10 mouse cellular contexts compared by ENCODE assay signal in the genomic region with DNA sequence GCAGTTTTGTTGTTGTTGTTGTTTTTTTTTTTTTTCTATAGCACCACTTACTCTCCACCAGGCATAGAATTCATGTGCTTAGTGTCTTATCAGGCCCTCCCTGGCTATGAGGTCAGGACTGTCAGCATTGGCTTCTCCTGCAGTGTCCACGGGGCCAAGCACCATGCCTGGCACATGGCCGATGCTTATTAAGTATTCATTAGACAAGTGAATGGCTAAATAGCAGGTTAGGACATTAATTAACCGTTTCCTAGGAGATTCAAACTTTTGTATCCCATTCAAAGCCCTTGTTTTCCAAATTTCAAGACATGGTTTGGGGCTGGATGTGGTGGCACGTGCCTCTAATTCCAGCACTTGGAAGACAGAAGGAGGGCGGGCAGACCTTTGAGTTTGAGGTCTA. TPM values are rescaled to one million over a fixed set of nuclear protein-coding genes. Genes with fewer than 3 reads are reported as not detected.
DNase-seq lines count a peak whose midpoint lies in the region; ATAC-seq and TF ChIP-seq lines count a peak whose summit lies in the region.
"Had no signal": no experiment of that assay in that cellular context is flagged by ENCODE, and none has a peak within 500 bp of the region (broad histone marks: within the 10 kb centered on the region; RNA-seq: fewer than 3 reads in every experiment).

No protein-coding gene starts in this region.

- no peak for TF ChIP-seq POLR2A in brain, embryonic 14.5 days (IDR thresholded peaks at IDR 0.05; ENCODE audit: borderline replicate concordance, extremely low read depth, insufficient read depth, insufficient read length, poor library complexity, severe bottlenecking)

- peak overlapping the region; percentile 92 for H3K27ac ChIP-seq in heart, embryonic 10.5 days
- H3K27ac ChIP-seq in heart, embryonic 14.5 days (replicated peaks in 1 of 2; ENCODE audit: control insufficient read depth in 1 of 2, insufficient read depth in 1 of 2, low read depth in 2 of 2, low read length in 2 of 2), result peak overlapping the region; percentile 83 to 85
- no peak overlapping the region for H3K27ac ChIP-seq in liver, embryonic 15.5 days (replicated peaks)

- H3K4me1 ChIP-seq in heart, embryonic 10.5 days, result peaks cover 94% of the 10 kb centered on the region
- H3K4me1 ChIP-seq in heart, embryonic 14.5 days (ENCODE audit: control insufficient read depth in 2 of 2, insufficient read depth in 2 of 2, low read length in 2 of 2), result peaks cover 36 to 39% of the 10 kb centered on the region in 2 experiments
- peaks cover 22% of the 10 kb centered on the region for H3K4me1 ChIP-seq in liver, embryonic 15.5 days (replicated peaks)

- no peaks in the 10 kb centered on the region for H3K36me3 ChIP-seq in heart, embryonic 10.5 days
- H3K36me3 ChIP-seq in heart, embryonic 14.5 days (ENCODE audit: control insufficient read depth, insufficient read depth, low read length), result no peaks in the 10 kb centered on the region
- no peaks in the 10 kb centered on the region for H3K36me3 ChIP-seq in liver, embryonic 15.5 days (replicated peaks)

- H3K4me2 ChIP-seq in heart, embryonic 14.5 days (ENCODE audit: low read length), result no peak overlapping the region
- H3K4me2 ChIP-seq in liver, embryonic 15.5 days, result peak overlapping the region; percentile 61; the same call in 1 of the 2 replicates

- ATAC-seq in heart, embryonic 14.5 days (ENCODE audit: insufficient number of reproducible peaks, insufficient read depth, low FRiP score, low read depth), result no peak
- ATAC-seq in liver, embryonic 15.5 days (ENCODE audit: insufficient read depth), result no peak

- no peak for TF ChIP-seq CTCF in brain, embryonic 14.5 days (IDR thresholded peaks at IDR 0.05; ENCODE audit: borderline replicate concordance, extremely low read depth, insufficient read depth, insufficient read length)

- intact Hi-C loops in left cerebral cortex, postnatal 36 days (cut with DNase I), result no loop called here

- no peaks in the 10 kb centered on the region for H3K27me3 ChIP-seq in heart, embryonic 10.5 days (ENCODE audit: insufficient read depth, poor library complexity, severe bottlenecking)
- no peaks in the 10 kb centered on the region for H3K27me3 ChIP-seq in heart, embryonic 14.5 days (ENCODE audit: control insufficient read depth, insufficient read depth, low read length)
- H3K27me3 ChIP-seq in liver, embryonic 15.5 days, result no peaks in the 10 kb centered on the region; the same call in 1 of the 2 replicates

- no peaks in the 10 kb centered on the region for H3K9me3 ChIP-seq in heart, embryonic 10.5 days
- H3K9me3 ChIP-seq in heart, embryonic 14.5 days (ENCODE audit: control insufficient read depth, low read length), result no peaks in the 10 kb centered on the region
- no peaks in the 10 kb centered on the region for H3K9me3 ChIP-seq in liver, embryonic 15.5 days (replicated peaks)

- DNase-seq in heart, embryonic 10.5 days (ENCODE audit: low spot score), result no peak
- DNase-seq in heart, postnatal 4 days, result no peak
- DNase-seq in brain, embryonic 14.5 days (ENCODE audit: low read depth), result peak; percentile 71
- DNase-seq in left cerebral cortex, postnatal 36 days (ENCODE audit: low spot score in 2 of 2), result no peak
- no peak for DNase-seq in right cerebral cortex, postnatal 25 days
- DNase-seq in thymus, postnatal 10 days (ENCODE audit: low spot score in 2 of 2), result no peak

- WGBS in heart, embryonic 10.5 days, result 60% methylated on average over 5 of the region's 5 CpGs
- WGBS in heart, embryonic 14.5 days, result 58% methylated on average over 5 of the region's 5 CpGs
- WGBS in liver, embryonic 15.5 days (ENCODE audit: insufficient replicate concordance), result 51% methylated on average over 5 of the region's 5 CpGs

- 0 out of 2 replicates have a peak overlapping the region, but pooled peaks have one; percentile 69 for H3K9ac ChIP-seq in heart, embryonic 14.5 days (ENCODE audit: low read length)
- H3K9ac ChIP-seq in liver, embryonic 15.5 days, result no peak overlapping the region

- H3K4me3 ChIP-seq in heart, embryonic 10.5 days, result peak overlapping the region; percentile 42; the same call in 1 of the 2 replicates
- no peak overlapping the region for H3K4me3 ChIP-seq in heart, embryonic 14.5 days (ENCODE audit: control insufficient read depth in 1 of 2, insufficient read depth in 1 of 2, low read depth in 1 of 2, low read length in 2 of 2)
- H3K4me3 ChIP-seq in liver, embryonic 15.5 days (replicated peaks), result no peak overlapping the region

RNA-seq across cellular contexts. Expression of gene Sema4c, which starts 23.1 kb away (rescaled TPM):
- polyA plus RNA-seq in heart, embryonic 10.5 days (2016; fragmentation: Nextera tagmentation; extraction: Ambion mirVana), result 12.2 and 15.2 TPM in 2 replicates
- total RNA-seq in heart, postnatal 4 days (2021), result 10 to 100 TPM; 26.7 to 31.2 TPM
- polyA plus RNA-seq in brain, embryonic 14.5 days (2012; rRNA removed), result 64.2 and 66.1 TPM in 2 replicates
- 1.3 and 1.6 TPM in 2 replicates for polyA plus RNA-seq in heart, embryonic 14.5 days (2014; fragmentation: Nextera tagmentation; extraction: Ambion mirVana)
- 1.9 and 2.0 TPM in 2 replicates for polyA plus RNA-seq in liver, embryonic 15.5 days (2015; fragmentation: Nextera tagmentation; extraction: Ambion mirVana)
- total RNA-seq in left cerebral cortex, postnatal 36 days (2021), result 10 to 100 TPM; 15.8 to 16.4 TPM

RNA-seq across cellular contexts. Expression of gene Ankrd39, which starts 34.0 kb away (rescaled TPM):
- polyA plus RNA-seq in heart, embryonic 10.5 days (2016; fragmentation: Nextera tagmentation; extraction: Ambion mirVana), result 23.9 and 24.5 TPM in 2 replicates
- total RNA-seq in heart, postnatal 4 days (2021), result 10 to 100 TPM; 16.0 to 18.5 TPM
- polyA plus RNA-seq in brain, embryonic 14.5 days (2012; rRNA removed), result 20.7 and 24.1 TPM in 2 replicates
- 27.2 and 29.0 TPM in 2 replicates for polyA plus RNA-seq in heart, embryonic 14.5 days (2014; fragmentation: Nextera tagmentation; extraction: Ambion mirVana)
- polyA plus RNA-seq in liver, embryonic 15.5 days (2015; fragmentation: Nextera tagmentation; extraction: Ambion mirVana), result 6.2 and 7.0 TPM in 2 replicates
- total RNA-seq in left cerebral cortex, postnatal 36 days (2021), result 10 to 100 TPM; 11.9 to 15.8 TPM

RNA-seq across cellular contexts. Expression of gene Gm42417, which starts 42.0 kb away (rescaled TPM):
- polyA plus RNA-seq in heart, embryonic 10.5 days (2016; fragmentation: Nextera tagmentation; extraction: Ambion mirVana), result 0.20 and 1.0 TPM in 2 replicates
- 10 to 100 TPM; 48.6 to 69.8 TPM for total RNA-seq in heart, postnatal 4 days (2021)
- 0.07 and 0.08 TPM in 2 replicates for polyA plus RNA-seq in brain, embryonic 14.5 days (2012; rRNA removed)
- polyA plus RNA-seq in heart, embryonic 14.5 days (2014; fragmentation: Nextera tagmentation; extraction: Ambion mirVana), result not detected in 2 replicates
- not detected in 2 replicates for polyA plus RNA-seq in liver, embryonic 15.5 days (2015; fragmentation: Nextera tagmentation; extraction: Ambion mirVana)
- not detected for total RNA-seq in left cerebral cortex, postnatal 36 days (2021)
- total RNA-seq: adrenal gland, adult 2 months; layer of hippocampus, adult 18-20 months had no signal
- polyA plus RNA-seq: adrenal gland, adult 2 months had no signal

RNA-seq across cellular contexts. Expression of gene Ankrd23, which starts 44.6 kb away (rescaled TPM):
- polyA plus RNA-seq in heart, embryonic 10.5 days (2016; fragmentation: Nextera tagmentation; extraction: Ambion mirVana), result 16.7 and 19.0 TPM in 2 replicates
- total RNA-seq in heart, postnatal 4 days (2021), result 100 to 1,000 TPM; 151 to 159 TPM
- polyA plus RNA-seq in brain, embryonic 14.5 days (2012; rRNA removed), result 18.1 and 19.8 TPM in 2 replicates
- polyA plus RNA-seq in heart, embryonic 14.5 days (2014; fragmentation: Nextera tagmentation; extraction: Ambion mirVana), result 18.9 and 19.4 TPM in 2 replicates
- polyA plus RNA-seq in liver, embryonic 15.5 days (2015; fragmentation: Nextera tagmentation; extraction: Ambion mirVana), result 2.3 and 2.9 TPM in 2 replicates
- total RNA-seq in left cerebral cortex, postnatal 36 days (2021), result 1 to 10 TPM; 3.1 to 9.6 TPM
